Mouse (Mus musculus): ENCODE measurements around the gene Olfr1360. TPM values are rescaled to one million over a fixed set of nuclear protein-coding genes. Genes with fewer than 3 reads are reported as not detected.

Gene Olfr1360
- polyA plus RNA-seq, 1 experiment from 2014 or later: not detected

GRCm38 (mm10) chr13:21715131-21715863, 38.1 kb upstream of the Olfr1360 start:
- Histone ChIP-seq H3K4me2 (replicated peaks) (peak overlapping the region; percentile 74), H3K27me3 (replicated peaks) (no peaks in the 10 kb centered on the region), H3K4me3 (peak overlapping the region; percentile 30), H3K9me3 (no peaks in the 10 kb centered on the region), H3K9ac (peak overlapping the region; percentile 57), H3K36me3 (no peaks in the 10 kb centered on the region), H3K4me1 (peaks cover 16% of the 10 kb centered on the region), H3K27ac (0 out of 2 replicates have a peak overlapping the region, but pooled peaks have one; percentile 57)
- under 1% methylated on average over 22 of the region's 22 CpGs for WGBS
- 0 out of 2 replicates have a peak, but pooled peaks have one; percentile 2 for ATAC-seq (ENCODE audit: low FRiP score, low read depth)

- peak overlapping the region; percentile 57 for H3K9ac ChIP-seq
- 3% methylated on average over 7 of the region's 7 CpGs for WGBS
- no peak overlapping the region for H3K27ac ChIP-seq
- no peaks in the 10 kb centered on the region for H3K9me3 ChIP-seq
- H3K27me3 ChIP-seq (replicated peaks): no peaks in the 10 kb centered on the region
- no peak overlapping the region for H3K4me3 ChIP-seq
- peaks cover 16% of the 10 kb centered on the region for H3K4me1 ChIP-seq
- H3K4me2 ChIP-seq (replicated peaks): peak overlapping the region; percentile 74
- ATAC-seq (ENCODE audit: low FRiP score, low read depth): no peak
- no peaks in the 10 kb centered on the region for H3K36me3 ChIP-seq
Measured at GRCm38 (mm10) chr13:21714725-21715124, 37.5 kb upstream of the Olfr1360 start.

- H3K27ac ChIP-seq: no peak overlapping the region
- H3K4me3 ChIP-seq: peak overlapping the region; percentile 35; the same call in 1 of the 2 replicates
- peak overlapping the region; percentile 64 for H3K4me2 ChIP-seq (replicated peaks)
- WGBS: 26% methylated on average over 4 of the region's 4 CpGs
- no peak for ATAC-seq (ENCODE audit: low FRiP score, low read depth)
- no peaks in the 10 kb centered on the region for H3K36me3 ChIP-seq
- no peaks in the 10 kb centered on the region for H3K9me3 ChIP-seq
- peaks cover 8% of the 10 kb centered on the region for H3K4me1 ChIP-seq
- no peaks in the 10 kb centered on the region for H3K27me3 ChIP-seq (replicated peaks)
- no peak overlapping the region for H3K9ac ChIP-seq
Measured at GRCm38 (mm10) chr13:21711698-21712097, 34.5 kb upstream of the Olfr1360 start.

GRCm38 (mm10) chr13:21710821-21711525, 33.8 kb upstream of the Olfr1360 start:
- Histone ChIP-seq H3K4me1 (peaks cover 8% of the 10 kb centered on the region), H3K27ac (no peak overlapping the region), H3K36me3 (no peaks in the 10 kb centered on the region), H3K4me3 (peak overlapping the region; percentile 35), H3K9ac (no peak overlapping the region; the same call in 1 of the 2 replicates), H3K4me2 (replicated peaks) (peak overlapping the region; percentile 64), H3K9me3 (no peaks in the 10 kb centered on the region), H3K27me3 (replicated peaks) (no peaks in the 10 kb centered on the region)
- peak; percentile 77 for ATAC-seq (ENCODE audit: low FRiP score, low read depth)
- 1% methylated on average over 22 of the region's 22 CpGs for WGBS

- Histone ChIP-seq H3K36me3 (no peaks in the 10 kb centered on the region), H3K27ac (no peak overlapping the region), H3K9ac (peak overlapping the region; percentile 27; the same call in 1 of the 2 replicates), H3K4me2 (replicated peaks) (peak overlapping the region; percentile 40), H3K4me3 (peak overlapping the region; percentile 48), H3K4me1 (peaks cover 4% of the 10 kb centered on the region), H3K27me3 (replicated peaks) (no peaks in the 10 kb centered on the region), H3K9me3 (no peaks in the 10 kb centered on the region)
- peak; percentile 78 for ATAC-seq (ENCODE audit: low FRiP score, low read depth)
- WGBS: under 1% methylated on average over 32 of the region's 32 CpGs
Measured at GRCm38 (mm10) chr13:21710031-21710711, 33.0 kb upstream of the Olfr1360 start.

GRCm38 (mm10) chr13:21706669-21707068, 29.5 kb upstream of the Olfr1360 start:
- no peaks in the 10 kb centered on the region for H3K36me3 ChIP-seq
- H3K4me1 ChIP-seq: no peaks in the 10 kb centered on the region; the same call in 1 of the 2 replicates
- no peak overlapping the region for H3K4me3 ChIP-seq
- WGBS: 80% methylated on average over 4 of the region's 4 CpGs
- H3K9ac ChIP-seq: no peak overlapping the region
- ATAC-seq (ENCODE audit: low FRiP score, low read depth): no peak
- no peak overlapping the region for H3K27ac ChIP-seq
- H3K4me2 ChIP-seq (replicated peaks): no peak overlapping the region
- H3K9me3 ChIP-seq: no peaks in the 10 kb centered on the region
- H3K27me3 ChIP-seq (replicated peaks): no peaks in the 10 kb centered on the region

- H3K4me1 ChIP-seq: no peaks in the 10 kb centered on the region
- H3K9me3 ChIP-seq: no peaks in the 10 kb centered on the region
- H3K27me3 ChIP-seq (replicated peaks): no peaks in the 10 kb centered on the region
- no peak within 1 kb of the TSS for H3K4me2 ChIP-seq (replicated peaks)
- no peaks in the 10 kb centered on the region for H3K36me3 ChIP-seq
- no peak within 1 kb of the TSS for H3K4me3 ChIP-seq
- ATAC-seq (ENCODE audit: low FRiP score, low read depth): no peak
- H3K27ac ChIP-seq: no peak within 1 kb of the TSS
- H3K9ac ChIP-seq: no peak within 1 kb of the TSS
Measured at GRCm38 (mm10) chr13:21697811-21698210, 20.6 kb upstream of the Olfr1360 start, which contains the start of gene Olfr1359. Gene Olfr1359 (plus strand): TSS chr13:21698111.

GRCm38 (mm10) chr13:21663286-21663685, 13.9 kb downstream of the Olfr1360 start, which contains the start of gene Olfr1361:
Gene Olfr1361 (minus strand): TSS chr13:21663386.
- no peak for ATAC-seq (ENCODE audit: low FRiP score, low read depth)
- Histone ChIP-seq H3K36me3 (no peaks in the 10 kb centered on the region), H3K9ac (no peak within 1 kb of the TSS), H3K9me3 (no peaks in the 10 kb centered on the region), H3K4me1 (no peaks in the 10 kb centered on the region), H3K4me3 (no peak within 1 kb of the TSS), H3K27me3 (replicated peaks) (no peaks in the 10 kb centered on the region), H3K4me2 (replicated peaks) (no peak within 1 kb of the TSS), H3K27ac (no peak within 1 kb of the TSS)
- 59% methylated on average over 2 of the region's 2 CpGs for WGBS

GRCm38 (mm10) chr13:21642418-21642817, 34.8 kb downstream of the Olfr1360 start, which contains the start of gene Olfr11:
Gene Olfr11 (minus strand): TSS chr13:21642518.
- Histone ChIP-seq H3K27ac (no peak within 1 kb of the TSS), H3K4me2 (replicated peaks) (no peak within 1 kb of the TSS)
- WGBS: 81% methylated on average over 2 of the region's 2 CpGs

More at GRCm38 (mm10) chr13:21642418-21642817, 34.8 kb downstream of the Olfr1360 start, which contains the start of gene Olfr11:
- Histone ChIP-seq H3K36me3 (no peaks in the 10 kb centered on the region), H3K4me1 (no peaks in the 10 kb centered on the region), H3K9me3 (no peaks in the 10 kb centered on the region), H3K9ac (no peak within 1 kb of the TSS), H3K4me3 (no peak within 1 kb of the TSS), H3K27me3 (replicated peaks) (no peaks in the 10 kb centered on the region)
- ATAC-seq (ENCODE audit: low FRiP score, low read depth): no peak

Data from neural tube, embryonic 12.5 days (tissue).